ENCODE assay signal across 9 mouse cellular contexts in genomic region chr5:34637591-34638156, GRCm38 (mm10). TPM values are rescaled to one million over a fixed set of nuclear protein-coding genes. Genes with fewer than 3 reads are reported as not detected.
DNase-seq lines count a peak whose midpoint lies in the region; ATAC-seq and TF ChIP-seq lines count a peak whose summit lies in the region.
"Had no signal": no experiment of that assay in that cellular context is flagged by ENCODE, and none has a peak within 500 bp of the region (broad histone marks: within the 10 kb centered on the region; RNA-seq: fewer than 3 reads in every experiment).

No protein-coding gene starts in this region.

- H3K4me1 ChIP-seq in heart, embryonic 14.5 days (ENCODE audit: control insufficient read depth in 2 of 2, insufficient read depth in 2 of 2, low read length in 2 of 2) = peaks cover 4 to 17% of the 10 kb centered on the region in 2 experiments
- H3K4me1 ChIP-seq in E14TG2a.4 (replicated peaks; ENCODE audit: low read depth, low read length) = peaks cover 76% of the 10 kb centered on the region
- H3K4me1 ChIP-seq in forebrain, embryonic 14.5 days (ENCODE audit: control insufficient read depth, insufficient read depth, low read length) = peaks cover 8% of the 10 kb centered on the region
- H3K4me1 ChIP-seq in liver, embryonic 15.5 days (replicated peaks) = peaks cover 52% of the 10 kb centered on the region
- peaks cover 12% of the 10 kb centered on the region for H3K4me1 ChIP-seq in cerebellum, adult 2 months (ENCODE audit: control insufficient read depth, insufficient read depth, low read length)

- H3K4me3 ChIP-seq in heart, embryonic 14.5 days (ENCODE audit: control insufficient read depth in 1 of 2, insufficient read depth in 1 of 2, low read depth in 1 of 2, low read length in 2 of 2) = peak overlapping the region in 1 of 2 experiments; percentile 77; a peak in 1 of 4 replicates
- peak overlapping the region; percentile 87 for H3K4me3 ChIP-seq in E14TG2a.4 (replicated peaks; ENCODE audit: low read length)
- no peak overlapping the region for H3K4me3 ChIP-seq in forebrain, embryonic 14.5 days (ENCODE audit: low read depth, low read length)
- H3K4me3 ChIP-seq in liver, embryonic 15.5 days (replicated peaks) = peak overlapping the region; percentile 73
- H3K4me3 ChIP-seq in cerebellum, adult 2 months (replicated peaks; ENCODE audit: insufficient read depth, low read depth, low read length) = no peak overlapping the region

- intact Hi-C loops in heart, postnatal 36 days (cut with DNase I) = loop anchor here (2.0 to 10.0 kb wide), 5 partner anchors 21 to 273 kb away; partner anchors contain the start of genes Fam193a and Sh3bp2
- intact Hi-C loops in left cerebral cortex, postnatal 14 days (cut with DNase I) = no loop called here

- no peak for TF ChIP-seq POLR2A in cerebellum, adult 2 months (IDR thresholded peaks at IDR 0.05; ENCODE audit: borderline replicate concordance, insufficient read depth, low read length)

- TF ChIP-seq CTCF in E14TG2a.4 (conservative IDR thresholded peaks at IDR 0.05; ENCODE audit: low read length) = no peak
- TF ChIP-seq CTCF in cerebellum, adult 2 months (IDR thresholded peaks at IDR 0.05; ENCODE audit: borderline replicate concordance, insufficient read depth, low read depth, low read length) = no peak

- H3K4me2 ChIP-seq in heart, embryonic 14.5 days (ENCODE audit: low read length) = peak overlapping the region; percentile 98
- no peak overlapping the region for H3K4me2 ChIP-seq in forebrain, embryonic 14.5 days (ENCODE audit: low read length)
- peak overlapping the region; percentile 99 for H3K4me2 ChIP-seq in liver, embryonic 15.5 days

- H3K27me3 ChIP-seq in heart, embryonic 14.5 days (ENCODE audit: control insufficient read depth, insufficient read depth, low read length) = no peaks in the 10 kb centered on the region
- H3K27me3 ChIP-seq in E14TG2a.4 (ENCODE audit: insufficient read depth, low read length) = no peaks in the 10 kb centered on the region
- no peaks in the 10 kb centered on the region for H3K27me3 ChIP-seq in forebrain, embryonic 14.5 days (replicated peaks; ENCODE audit: control insufficient read depth, insufficient read depth, low read length)
- H3K27me3 ChIP-seq in liver, embryonic 15.5 days = no peaks in the 10 kb centered on the region
- H3K27me3 ChIP-seq in cerebellum, adult 2 months (ENCODE audit: control insufficient read depth, insufficient read depth, low read length) = no peaks in the 10 kb centered on the region
- H3K27me3 ChIP-seq: Patski had no signal

- ATAC-seq in heart, embryonic 14.5 days (ENCODE audit: insufficient number of reproducible peaks, insufficient read depth, low FRiP score, low read depth) = no peak
- ATAC-seq in forebrain, embryonic 14.5 days = no peak
- no peak for ATAC-seq in liver, embryonic 15.5 days (ENCODE audit: insufficient read depth)

- H3K9ac ChIP-seq in heart, embryonic 14.5 days (ENCODE audit: low read length) = peak overlapping the region; percentile 87
- peak overlapping the region; percentile 21; the same call in 1 of the 2 replicates for H3K9ac ChIP-seq in forebrain, embryonic 14.5 days (ENCODE audit: low read length)
- H3K9ac ChIP-seq in liver, embryonic 15.5 days = peak overlapping the region; percentile 77; the same call in 1 of the 2 replicates

- H3K36me3 ChIP-seq in heart, embryonic 14.5 days (ENCODE audit: control insufficient read depth, insufficient read depth, low read length) = peaks cover 76% of the 10 kb centered on the region
- peaks cover 78% of the 10 kb centered on the region for H3K36me3 ChIP-seq in E14TG2a.4 (ENCODE audit: insufficient read depth, low read length)
- peaks cover 70% of the 10 kb centered on the region for H3K36me3 ChIP-seq in forebrain, embryonic 14.5 days (ENCODE audit: control insufficient read depth, insufficient read depth, low read length)
- H3K36me3 ChIP-seq in liver, embryonic 15.5 days (replicated peaks) = peaks cover 74% of the 10 kb centered on the region

- 74% methylated on average over 7 of the region's 7 CpGs for WGBS in heart, embryonic 14.5 days
- WGBS in forebrain, embryonic 14.5 days = 82% methylated on average over 7 of the region's 7 CpGs
- WGBS in liver, embryonic 15.5 days (ENCODE audit: insufficient replicate concordance) = 65% methylated on average over 7 of the region's 7 CpGs
- 75% methylated on average over 7 of the region's 7 CpGs for WGBS in cerebellum, adult 2 months

- DNase-seq in heart, postnatal 36 days = no peak
- DNase-seq in forebrain, embryonic 14.5 days (ENCODE audit: low spot score) = no peak
- no peak for DNase-seq in left cerebral cortex, postnatal 14 days (ENCODE audit: low spot score in 2 of 2)
- no peak for DNase-seq in cerebellum, adult 2 months
- no peak for DNase-seq in frontal cortex, postnatal 14 days (ENCODE audit: low spot score in 2 of 2)

- no peaks in the 10 kb centered on the region for H3K9me3 ChIP-seq in heart, embryonic 14.5 days (ENCODE audit: control insufficient read depth, low read length)
- H3K9me3 ChIP-seq in E14TG2a.4 (ENCODE audit: low read length) = no peaks in the 10 kb centered on the region
- H3K9me3 ChIP-seq in forebrain, embryonic 14.5 days (replicated peaks; ENCODE audit: control insufficient read depth, low read length) = no peaks in the 10 kb centered on the region
- H3K9me3 ChIP-seq in liver, embryonic 15.5 days (replicated peaks) = no peaks in the 10 kb centered on the region

- peak overlapping the region; percentile 66 to 90; a peak in 1 of 4 replicates for H3K27ac ChIP-seq in heart, embryonic 14.5 days (replicated peaks in 1 of 2; ENCODE audit: control insufficient read depth in 1 of 2, insufficient read depth in 1 of 2, low read depth in 2 of 2, low read length in 2 of 2)
- no peak overlapping the region for H3K27ac ChIP-seq in forebrain, embryonic 14.5 days (ENCODE audit: low read depth, low read length)
- peak overlapping the region; percentile 87 for H3K27ac ChIP-seq in liver, embryonic 15.5 days (replicated peaks)
- no peak overlapping the region for H3K27ac ChIP-seq in cerebellum, adult 2 months (ENCODE audit: insufficient read depth, low read length)

RNA-seq across cellular contexts. Expression of gene Mfsd10, which starts 0.7 kb away (rescaled TPM):
- 68.2 and 75.7 TPM in 2 replicates for polyA plus RNA-seq in heart, embryonic 14.5 days (2014; fragmentation: Nextera tagmentation; extraction: Ambion mirVana)
- total RNA-seq in heart, postnatal 36 days (2021) = 1 to 10 TPM; 7.5 to 9.7 TPM
- 72.8 and 84.8 TPM in 2 replicates for polyA plus RNA-seq in forebrain, embryonic 14.5 days (2014; fragmentation: Nextera tagmentation; extraction: Ambion mirVana)
- polyA plus RNA-seq in liver, embryonic 15.5 days (2015; fragmentation: Nextera tagmentation; extraction: Ambion mirVana) = 50.6 and 51.1 TPM in 2 replicates
- total RNA-seq in left cerebral cortex, postnatal 14 days (2021) = 10 to 100 TPM; 39.9 to 42.8 TPM
- 114 and 127 TPM in 2 replicates for polyA plus RNA-seq in cerebellum, adult 2 months (2012; rRNA removed)

RNA-seq across cellular contexts. Expression of gene Nop14, which starts 22.3 kb away (rescaled TPM):
- 14.1 and 16.3 TPM in 2 replicates for polyA plus RNA-seq in heart, embryonic 14.5 days (2014; fragmentation: Nextera tagmentation; extraction: Ambion mirVana)
- total RNA-seq in heart, postnatal 36 days (2021) = 10 to 100 TPM; 14.1 to 14.3 TPM
- 23.5 and 24.2 TPM in 2 replicates for polyA plus RNA-seq in forebrain, embryonic 14.5 days (2014; fragmentation: Nextera tagmentation; extraction: Ambion mirVana)
- polyA plus RNA-seq in liver, embryonic 15.5 days (2015; fragmentation: Nextera tagmentation; extraction: Ambion mirVana) = 10.8 and 11.3 TPM in 2 replicates
- 10 to 100 TPM; 13.5 to 13.7 TPM for total RNA-seq in left cerebral cortex, postnatal 14 days (2021)
- 19.5 and 21.0 TPM in 2 replicates for polyA plus RNA-seq in cerebellum, adult 2 months (2012; rRNA removed)

RNA-seq across cellular contexts. Expression of gene Grk4, which starts 22.5 kb away (rescaled TPM):
- 2.0 and 2.1 TPM in 2 replicates for polyA plus RNA-seq in heart, embryonic 14.5 days (2014; fragmentation: Nextera tagmentation; extraction: Ambion mirVana)
- under 1 TPM; 0.73 to 0.78 TPM for total RNA-seq in heart, postnatal 36 days (2021)
- polyA plus RNA-seq in forebrain, embryonic 14.5 days (2014; fragmentation: Nextera tagmentation; extraction: Ambion mirVana) = 1.2 TPM in 2 replicates
- 0.48 and 0.67 TPM in 2 replicates for polyA plus RNA-seq in liver, embryonic 15.5 days (2015; fragmentation: Nextera tagmentation; extraction: Ambion mirVana)
- 1 to 10 TPM; 3.4 to 4.0 TPM for total RNA-seq in left cerebral cortex, postnatal 14 days (2021)
- 4.6 TPM in 2 replicates for polyA plus RNA-seq in cerebellum, adult 2 months (2012; rRNA removed)

Comparison
In these comparisons a context has a peak if more than half of its experiments do, and no peak if none do; other contexts are left out.
1. H3K27ac ChIP-seq: peak in heart, embryonic 14.5 days (2 of 2) and liver, embryonic 15.5 days (single experiment); none in forebrain, embryonic 14.5 days (single experiment) and cerebellum, adult 2 months (single experiment).
2. H3K4me3 ChIP-seq: peak in E14TG2a.4 (single experiment) and liver, embryonic 15.5 days (single experiment); none in forebrain, embryonic 14.5 days (single experiment) and cerebellum, adult 2 months (single experiment).
3. H3K9ac ChIP-seq: peak in every context shown above with its lines; median percentile 87 in heart, embryonic 14.5 days; 77 in liver, embryonic 15.5 days; 21 in forebrain, embryonic 14.5 days.